Mouse (Mus musculus) kidney, postnatal 25 days (tissue): ENCODE measurements at regions not wholly inside any gene's neighbourhood (a gene's known extent, or its start where the extent isn't known, plus 50 kb on each side); places are given as distances from the start of the nearest gene placed in this dataset.

Source experiments
- DNase-seq, 2 experiments: peaks; one replicate each; pipeline ENCODE4 v3.0.0; 2021; ENCODE audit warnings: mixed read lengths in 2 of 2

GRCm38 (mm10) chrX:47726285-47726684, 166.5 kb downstream of the Smarca1 start:
- DNase-seq = no peak

GRCm38 (mm10) chrX:47703080-47703479, 189.7 kb downstream of the Smarca1 start:
- peak in 1 of 2 experiments; percentile 5 for DNase-seq

- no peak for DNase-seq
Observed at GRCm38 (mm10) chrX:47668778-47669177, 224.0 kb downstream of the Smarca1 start.

GRCm38 (mm10) chrX:47646523-47646922, 246.3 kb downstream of the Smarca1 start:
- no peak for DNase-seq

- DNase-seq = no peak
Observed at GRCm38 (mm10) chrX:47641191-47641590, 251.6 kb downstream of the Smarca1 start.

- DNase-seq = no peak
Observed at GRCm38 (mm10) chrX:47638831-47639316, 253.9 kb downstream of the Smarca1 start.

- no peak for DNase-seq
Observed at GRCm38 (mm10) chrX:47622881-47623613, 269.7 kb downstream of the Smarca1 start.

- no peak for DNase-seq
Observed at GRCm38 (mm10) chrX:47612364-47612763, 280.4 kb downstream of the Smarca1 start.
